Mouse (Mus musculus) forebrain, postnatal 0 days (tissue): ENCODE data around the gene Mpv17l2. TPM values are rescaled to one million over a fixed set of nuclear protein-coding genes. Genes with fewer than 3 reads are reported as not detected.

ENCODE experiments used
- ATAC-seq: fragments of 200-750 bp; cut with Nextera tagmentation; 2 replicates; pipeline ENCODE4 v1.8.0; 2017; ENCODE audit warnings: mild to moderate bottlenecking, moderate library complexity
- DNase-seq: peaks from one replicate; pipeline ENCODE4 v3.0.0-alpha.2; 2015
- H3K27ac ChIP-seq: fragments of 300-500 bp; sonication (generic); 2 replicates; pipeline ENCODE4 v1.5.1; 2014; ENCODE audit warnings: low read depth, mild to moderate bottlenecking, antibody characterized with exemption, low read length, moderate library complexity, mixed read lengths
- H3K27me3 ChIP-seq: fragments of 300-500 bp; sonication (generic); 2 replicates; pipeline ENCODE4 v1.6.1; 2014; ENCODE audit warnings: mild to moderate bottlenecking, low read length, mixed read lengths; ENCODE audit not compliant: insufficient read depth
- H3K36me3 ChIP-seq: fragments of 300-500 bp; sonication (generic); 2 replicates; pipeline ENCODE4 v1.6.1; 2014; ENCODE audit warnings: mild to moderate bottlenecking, moderate library complexity; ENCODE audit not compliant: insufficient read depth
- H3K4me1 ChIP-seq: fragments of 300-500 bp; sonication (generic); 2 replicates; pipeline ENCODE4 v1.6.1; 2014; ENCODE audit warnings: antibody characterized with exemption; ENCODE audit not compliant: insufficient read depth
- H3K4me2 ChIP-seq: fragments of 300-500 bp; sonication (generic); 2 replicates; pipeline ENCODE4 v1.6.1; 2014; ENCODE audit warnings: low read depth, mild to moderate bottlenecking, moderate library complexity
- H3K4me3 ChIP-seq: fragments of 300-500 bp; sonication (generic); 2 replicates; pipeline ENCODE4 v1.5.1; 2014; ENCODE audit warnings: low read depth, low read length, mixed read lengths
- H3K9ac ChIP-seq: fragments of 300-500 bp; sonication (generic); 2 replicates; pipeline ENCODE4 v1.6.1; 2014; ENCODE audit warnings: mild to moderate bottlenecking
- H3K9me3 ChIP-seq: fragments of 300-500 bp; sonication (generic); 2 replicates; pipeline ENCODE4 v1.6.1; 2016; ENCODE audit warnings: low read length
- CTCF ChIP-seq: sonication (generic); IDR thresholded peaks from 2 replicates; pipeline ENCODE4 v1.5.1; 2016; ENCODE audit warnings: antibody characterized with exemption, control low read depth, low read depth
- WGBS: fragments of 180-500 bp; shearing (Covaris S2); extraction: QIAGEN DNeasy Blood & Tissue Kit; methylation state at CpG from one replicate; pipeline ENCODE4 v1.1.7; 2014; 5-methylcytosine and 5-hydroxymethylcytosine counted together
- polyA plus RNA-seq: library from polyadenylated mRNA; unstranded; fragments of >200 nt; fragmentation: Nextera tagmentation; extraction: Ambion mirVana; gene quantifications from 2 replicates; pipeline ENCODE4 v1.2.1, GENCODE M21; 2015
- total RNA-seq: library from RNA; depleted of rRNA; stranded (reverse); fragments of >200 nt; gene quantifications from 2 replicates; pipeline ENCODE4 v1.2.3, GENCODE M21; 2014

Mpv17l2 gene
- total and polyA plus RNA-seq, 2 experiments from 2014 or later = 39.9 to 60.4 TPM

DNA sequence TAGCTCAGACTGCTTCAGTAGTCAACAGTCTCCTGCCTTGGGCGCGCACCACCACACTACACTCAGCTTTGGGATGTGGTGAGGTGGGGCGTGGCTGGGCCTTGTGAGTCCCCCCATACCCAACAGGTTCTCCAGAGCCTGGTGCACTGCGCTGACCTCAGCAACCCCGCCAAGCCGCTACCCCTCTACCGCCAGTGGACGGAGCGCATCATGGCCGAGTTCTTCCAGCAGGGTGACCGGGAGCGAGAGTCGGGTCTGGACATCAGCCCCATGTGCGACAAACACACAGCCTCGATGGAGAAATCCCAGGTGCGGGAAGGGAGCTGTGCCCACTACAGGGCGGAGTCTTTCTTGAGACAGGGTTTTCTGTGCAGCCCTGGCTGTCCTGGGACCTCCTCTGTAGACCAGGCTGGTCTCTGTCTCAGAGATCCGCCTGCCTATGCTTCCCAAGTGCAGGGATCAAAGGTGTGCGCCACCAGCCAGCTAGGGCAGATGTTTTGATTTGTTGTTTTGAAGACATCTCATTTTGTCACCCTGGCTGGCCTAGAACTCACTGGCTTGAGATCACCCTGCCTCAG, 11.6 kb downstream of the Mpv17l2 start:
- no peak for TF ChIP-seq CTCF
- no peak for ATAC-seq

DNA sequence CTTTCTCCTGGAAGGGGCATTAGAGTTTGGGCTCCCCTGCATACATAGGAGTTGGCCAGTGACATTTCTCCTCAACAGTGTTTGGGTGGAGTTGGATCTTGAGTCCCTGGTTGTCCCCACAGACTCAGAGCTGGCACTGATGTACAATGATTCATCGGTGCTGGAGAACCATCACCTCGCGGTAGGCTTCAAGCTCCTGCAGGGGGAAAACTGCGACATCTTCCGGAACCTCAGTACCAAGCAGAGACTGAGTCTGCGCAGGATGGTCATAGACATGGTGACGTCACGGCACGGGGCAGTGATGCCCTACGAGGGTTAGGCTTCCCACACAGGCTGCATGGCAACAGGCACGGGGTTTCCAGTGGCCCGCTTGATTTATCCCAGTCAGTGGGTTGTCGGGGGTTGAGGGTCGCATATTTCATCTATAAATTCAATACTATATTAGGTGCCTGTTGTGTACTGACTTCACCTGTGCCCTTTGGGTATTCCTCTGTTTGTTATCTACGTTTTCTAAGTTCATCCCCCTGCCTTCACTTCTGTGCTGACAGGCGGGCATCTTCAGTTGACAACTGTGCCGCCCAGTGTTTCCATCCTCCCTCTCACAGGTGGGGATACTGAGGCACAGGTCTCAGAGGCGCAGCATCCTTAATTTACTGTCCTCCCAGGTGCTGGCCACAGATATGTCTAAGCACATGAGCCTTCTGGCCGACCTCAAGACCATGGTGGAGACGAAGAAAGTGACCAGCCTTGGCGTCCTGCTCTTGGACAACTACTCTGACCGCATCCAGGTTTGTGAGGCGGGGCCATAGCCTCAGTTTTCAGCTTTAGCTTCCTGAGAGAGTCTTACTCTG, 12.3 kb downstream of the Mpv17l2 start:
- TF ChIP-seq CTCF = no peak
- DNase-seq = no peak
- H3K4me1 ChIP-seq = no peaks in the 10 kb centered on the region; the same call in 1 of the 2 replicates
- no peaks in the 10 kb centered on the region for H3K36me3 ChIP-seq
- no peak overlapping the region for H3K4me2 ChIP-seq
- H3K9ac ChIP-seq = no peak overlapping the region
- ATAC-seq = no peak
- peaks cover 16% of the 10 kb centered on the region for H3K27me3 ChIP-seq
- 86% methylated on average over 23 of the region's 23 CpGs for WGBS
- no peak overlapping the region for H3K4me3 ChIP-seq
- no peaks in the 10 kb centered on the region for H3K9me3 ChIP-seq
- H3K27ac ChIP-seq = no peak overlapping the region

More for the DNA sequence above, 11.6 kb downstream of the Mpv17l2 start:
- no peaks in the 10 kb centered on the region for H3K36me3 ChIP-seq
- 82% methylated on average over 19 of the region's 19 CpGs for WGBS
- H3K9ac ChIP-seq = no peak overlapping the region
- H3K4me1 ChIP-seq = no peaks in the 10 kb centered on the region; the same call in 1 of the 2 replicates
- no peak overlapping the region for H3K4me2 ChIP-seq
- DNase-seq = no peak
- H3K27me3 ChIP-seq = peaks cover 12% of the 10 kb centered on the region
- no peaks in the 10 kb centered on the region for H3K9me3 ChIP-seq
- no peak overlapping the region for H3K4me3 ChIP-seq
- no peak overlapping the region for H3K27ac ChIP-seq

DNA sequence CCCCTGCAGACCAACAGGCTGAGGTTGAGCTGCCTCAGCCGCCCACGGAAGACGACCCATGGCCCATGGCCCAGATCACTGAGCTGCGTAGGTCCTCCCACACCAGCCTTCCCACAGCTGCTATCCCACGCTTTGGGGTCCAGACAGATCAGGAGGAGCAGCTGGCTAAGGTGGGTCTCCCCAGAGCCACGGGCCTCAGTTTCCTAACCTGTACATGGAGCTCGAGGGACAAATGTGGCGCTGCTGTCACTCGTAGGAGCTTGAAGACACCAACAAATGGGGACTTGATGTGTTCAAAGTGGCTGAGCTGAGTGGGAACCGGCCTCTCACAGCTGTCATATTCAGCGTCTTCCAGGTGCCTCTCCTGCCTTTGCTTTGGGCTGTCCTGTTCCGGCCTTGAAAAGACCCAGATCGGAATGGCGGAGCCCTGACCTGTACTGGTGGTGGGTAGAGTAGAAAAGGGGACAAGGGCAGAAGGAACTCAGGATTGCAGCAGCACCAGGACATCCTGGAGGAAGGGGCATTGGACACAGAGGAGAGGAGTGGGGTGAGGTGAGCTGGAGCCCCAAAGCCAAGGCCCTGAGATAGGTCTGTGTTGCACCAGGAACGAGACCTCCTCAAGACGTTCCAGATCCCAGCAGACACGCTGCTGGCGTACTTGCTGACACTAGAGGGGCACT, 13.4 kb downstream of the Mpv17l2 start:
- H3K9ac ChIP-seq = no peak overlapping the region
- no peak for TF ChIP-seq CTCF
- DNase-seq (no peak), ATAC-seq (no peak)
- no peak overlapping the region for H3K4me2 ChIP-seq
- H3K4me3 ChIP-seq = no peak overlapping the region
- no peaks in the 10 kb centered on the region for H3K9me3 ChIP-seq
- no peaks in the 10 kb centered on the region for H3K36me3 ChIP-seq
- H3K27me3 ChIP-seq = peaks cover 25% of the 10 kb centered on the region
- 87% methylated on average over 18 of the region's 18 CpGs for WGBS
- no peaks in the 10 kb centered on the region; the same call in 1 of the 2 replicates for H3K4me1 ChIP-seq
- H3K27ac ChIP-seq = no peak overlapping the region

DNA sequence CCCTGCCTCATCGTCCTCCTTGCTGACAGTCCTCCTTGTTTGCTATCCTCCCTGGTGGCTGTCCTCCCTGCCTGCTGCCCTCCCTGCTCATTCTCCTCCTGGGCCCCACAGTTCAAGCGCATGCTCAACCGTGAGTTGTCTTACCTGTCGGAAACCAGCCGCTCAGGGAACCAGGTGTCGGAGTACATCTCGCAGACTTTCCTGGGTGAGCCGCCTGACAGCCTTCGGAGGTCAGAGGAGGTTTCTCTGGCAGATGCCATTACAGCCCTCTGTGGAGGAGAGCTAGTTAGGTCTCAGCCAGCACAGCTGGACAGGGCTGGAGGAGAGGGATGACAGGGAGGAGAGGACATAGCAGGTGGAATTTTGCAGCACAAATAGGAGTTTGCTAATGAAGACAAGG, 14.1 kb downstream of the Mpv17l2 start:
- Histone ChIP-seq H3K27me3 (peaks cover 25% of the 10 kb centered on the region), H3K4me2 (no peak overlapping the region), H3K4me3 (no peak overlapping the region), H3K36me3 (no peaks in the 10 kb centered on the region), H3K27ac (no peak overlapping the region), H3K9ac (no peak overlapping the region), H3K4me1 (no peaks in the 10 kb centered on the region; the same call in 1 of the 2 replicates), H3K9me3 (no peaks in the 10 kb centered on the region)
- TF ChIP-seq CTCF = no peak
- WGBS = 75% methylated on average over 9 of the region's 9 CpGs
- ATAC-seq = no peak
- no peak for DNase-seq

DNA sequence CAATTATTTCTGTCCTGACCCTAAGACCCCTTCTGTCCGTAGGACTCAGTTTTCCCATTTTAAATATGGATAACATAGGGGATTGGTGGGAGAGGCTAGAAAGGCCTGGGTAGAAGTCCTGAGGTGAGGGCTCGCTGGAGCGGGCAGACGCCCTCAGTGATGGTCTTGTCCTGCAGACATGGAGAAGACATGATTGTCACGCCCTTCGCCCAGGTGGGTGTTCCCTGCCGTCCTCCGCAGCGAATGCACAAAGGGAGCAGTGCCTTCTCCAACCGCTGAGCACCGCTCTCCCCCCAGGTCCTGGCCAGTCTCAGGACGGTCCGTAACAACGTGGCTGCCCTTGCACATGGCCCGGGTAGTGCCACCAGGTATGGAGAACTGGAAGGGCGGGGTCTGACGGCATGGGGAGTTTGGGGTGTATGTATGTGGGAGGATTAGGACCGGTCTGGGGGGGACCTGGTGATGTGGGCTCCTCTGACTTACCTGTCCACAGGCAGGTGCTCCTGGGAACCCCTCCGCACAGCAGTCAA, 15.0 kb downstream of the Mpv17l2 start:
- no peak for TF ChIP-seq CTCF
- no peak overlapping the region for H3K4me2 ChIP-seq
- no peaks in the 10 kb centered on the region for H3K9me3 ChIP-seq
- no peaks in the 10 kb centered on the region for H3K36me3 ChIP-seq
- no peak overlapping the region for H3K27ac ChIP-seq
- no peak overlapping the region for H3K9ac ChIP-seq
- H3K4me3 ChIP-seq = no peak overlapping the region
- ATAC-seq (no peak), DNase-seq (no peak)
- peaks cover 31% of the 10 kb centered on the region for H3K27me3 ChIP-seq
- H3K4me1 ChIP-seq = no peaks in the 10 kb centered on the region; the same call in 1 of the 2 replicates
- WGBS = 68% methylated on average over 19 of the region's 19 CpGs

DNA sequence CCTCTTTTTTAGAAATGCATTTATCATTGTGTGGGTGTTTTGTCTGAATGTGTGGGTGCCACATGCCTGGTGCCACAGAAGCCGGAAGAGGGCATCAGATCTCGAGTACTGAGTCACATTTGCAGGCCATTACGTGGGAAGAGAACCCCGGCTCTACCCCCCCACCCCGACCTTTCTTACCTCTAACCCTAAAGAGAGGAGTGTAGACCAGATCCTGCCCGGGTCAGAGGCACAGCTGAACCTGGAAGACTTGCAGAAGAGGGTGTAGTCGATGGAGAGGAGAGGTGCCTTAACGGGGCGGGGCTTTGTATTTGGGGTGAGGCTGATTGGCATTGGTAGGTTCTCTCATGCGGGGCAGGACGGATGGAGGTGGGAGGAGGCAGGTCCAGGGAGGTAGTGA, 15.9 kb downstream of the Mpv17l2 start:
- Histone ChIP-seq H3K27me3 (peaks cover 31% of the 10 kb centered on the region), H3K4me2 (no peak overlapping the region)
- DNase-seq = no peak

More for the DNA sequence above, 15.9 kb downstream of the Mpv17l2 start:
- no peak for ATAC-seq
- H3K27ac ChIP-seq = no peak overlapping the region
- no peak for TF ChIP-seq CTCF
- no peaks in the 10 kb centered on the region for H3K9me3 ChIP-seq
- H3K4me3 ChIP-seq = no peak overlapping the region
- H3K36me3 ChIP-seq = no peaks in the 10 kb centered on the region
- WGBS = 65% methylated on average over 11 of the region's 11 CpGs
- no peak overlapping the region for H3K9ac ChIP-seq
- H3K4me1 ChIP-seq = no peaks in the 10 kb centered on the region; the same call in 1 of the 2 replicates
